Mouse (Mus musculus) forebrain, embryonic 12.5 days (tissue): ENCODE results near the gene Nox1. TPM values are rescaled to one million over a fixed set of nuclear protein-coding genes. Genes with fewer than 3 reads are reported as not detected.
"Not testable (repeated sequence)": the region's sequence is repeated elsewhere in the genome, so short reads cannot be mapped to it uniquely, and the experiment has no call there.

Experiments used
- ATAC-seq: fragments of 200-750 bp; cut with Nextera tagmentation; 2 replicates; pipeline ENCODE4 v1.8.0; 2017; ENCODE audit warnings: moderate TSS enrichment; ENCODE audit not compliant: low FRiP score
- H3K27ac ChIP-seq: fragments of 300-500 bp; sonication (generic); 2 replicates; pipeline ENCODE4 v1.5.1; 2016; ENCODE audit warnings: mild to moderate bottlenecking
- H3K27me3 ChIP-seq: fragments of 300-500 bp; sonication (generic); 2 replicates; pipeline ENCODE4 v1.6.1; 2016; ENCODE audit warnings: mild to moderate bottlenecking
- H3K36me3 ChIP-seq: fragments of 300-500 bp; sonication (generic); replicated peaks from 2 replicates; pipeline ENCODE4 v1.6.1; 2016; ENCODE audit warnings: mild to moderate bottlenecking
- H3K4me1 ChIP-seq: fragments of 300-500 bp; sonication (generic); 2 replicates; pipeline ENCODE4 v1.6.1; 2016
- H3K4me2 ChIP-seq: fragments of 300-500 bp; sonication (generic); 2 replicates; pipeline ENCODE4 v1.6.1; 2016; ENCODE audit warnings: mild to moderate bottlenecking, moderate library complexity
- H3K4me3 ChIP-seq: fragments of 300-500 bp; sonication (generic); replicated peaks from 2 replicates; pipeline ENCODE4 v1.5.1; 2016; ENCODE audit warnings: mild to moderate bottlenecking
- H3K9ac ChIP-seq: fragments of 300-500 bp; sonication (generic); 2 replicates; pipeline ENCODE4 v1.6.1; 2016; ENCODE audit warnings: mild to moderate bottlenecking
- H3K9me3 ChIP-seq: fragments of 300-500 bp; sonication (generic); 2 replicates; pipeline ENCODE4 v1.6.1; 2016
- WGBS: fragments of 180-500 bp; shearing (Covaris S2); methylation state at CpG from one replicate; pipeline ENCODE4 v1.1.7; 2016; 5-methylcytosine and 5-hydroxymethylcytosine counted together
- polyA plus RNA-seq: library from polyadenylated mRNA; unstranded; fragments of >200 nt; fragmentation: Nextera tagmentation; extraction: Ambion mirVana; gene quantifications from 2 replicates; pipeline ENCODE4 v1.2.1, GENCODE M21; 2016

Gene Nox1
- polyA plus RNA-seq, result 0.08 and 0.14 TPM in 2 replicates

DNA sequence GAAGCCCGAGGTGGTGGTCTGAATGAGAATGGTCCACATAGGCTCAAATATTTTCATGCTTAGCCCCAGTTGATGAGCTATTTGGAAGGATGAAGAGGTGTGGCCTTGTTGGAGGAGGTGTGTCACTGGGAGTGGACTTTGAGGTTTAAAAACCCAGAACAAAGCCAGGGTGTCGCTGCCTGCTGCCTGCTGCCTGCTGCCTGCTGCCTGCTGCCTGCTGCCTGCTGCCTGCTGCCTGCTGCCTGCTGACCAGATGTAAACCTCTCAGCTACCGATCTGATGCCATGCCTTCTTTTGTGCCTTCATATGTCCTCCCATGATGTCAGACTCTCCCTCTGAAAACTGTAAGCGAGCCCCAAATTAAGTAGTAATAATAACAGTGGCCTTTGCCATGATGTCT lies at the start of gene Nox1:
Nox1 (minus strand) TSS at position 101 of the 400 bp plus-strand sequence.
- H3K27ac ChIP-seq, result no peak within 1 kb of the TSS
- no peaks in the 10 kb centered on the region for H3K9me3 ChIP-seq
- H3K9ac ChIP-seq, result no peak within 1 kb of the TSS
- no peaks in the 10 kb centered on the region for H3K36me3 ChIP-seq
- H3K27me3 ChIP-seq, result no peaks in the 10 kb centered on the region
- ATAC-seq, result no peak
- no peaks in the 10 kb centered on the region for H3K4me1 ChIP-seq
- H3K4me2 ChIP-seq, result no peak within 1 kb of the TSS
- no peak within 1 kb of the TSS for H3K4me3 ChIP-seq
- WGBS, result 54% methylated on average over 4 of the region's 4 CpGs

DNA sequence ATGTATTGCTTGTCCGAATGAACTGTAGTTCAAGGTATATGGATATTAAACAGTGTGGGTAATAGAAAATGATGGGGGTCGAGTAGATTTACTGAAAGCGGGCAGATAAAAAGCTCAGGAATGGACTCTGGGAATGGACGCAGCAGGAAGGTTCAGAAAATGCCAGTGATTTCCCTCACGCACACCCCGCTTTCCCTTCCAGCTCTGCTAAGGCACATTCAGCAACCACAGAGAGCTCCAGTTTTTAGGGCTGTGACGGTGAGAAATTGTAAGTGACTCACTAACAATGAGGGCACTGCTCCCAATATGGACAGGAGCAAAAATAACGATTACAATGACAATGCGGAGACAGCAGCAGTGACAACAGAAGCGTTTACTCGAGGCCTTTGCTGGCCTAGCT lies 40.4 kb upstream of the Nox1 start:
- 73% methylated on average over 11 of the region's 11 CpGs for WGBS
- no peak overlapping the region for H3K4me2 ChIP-seq
- ATAC-seq, result no peak
- H3K27ac ChIP-seq, result no peak overlapping the region
- H3K4me1 ChIP-seq, result no peaks in the 10 kb centered on the region
- no peaks in the 10 kb centered on the region for H3K9me3 ChIP-seq
- H3K27me3 ChIP-seq, result no peaks in the 10 kb centered on the region
- H3K9ac ChIP-seq, result no peak overlapping the region
- no peak overlapping the region for H3K4me3 ChIP-seq
- no peaks in the 10 kb centered on the region; the same call in 1 of the 2 replicates for H3K36me3 ChIP-seq

DNA sequence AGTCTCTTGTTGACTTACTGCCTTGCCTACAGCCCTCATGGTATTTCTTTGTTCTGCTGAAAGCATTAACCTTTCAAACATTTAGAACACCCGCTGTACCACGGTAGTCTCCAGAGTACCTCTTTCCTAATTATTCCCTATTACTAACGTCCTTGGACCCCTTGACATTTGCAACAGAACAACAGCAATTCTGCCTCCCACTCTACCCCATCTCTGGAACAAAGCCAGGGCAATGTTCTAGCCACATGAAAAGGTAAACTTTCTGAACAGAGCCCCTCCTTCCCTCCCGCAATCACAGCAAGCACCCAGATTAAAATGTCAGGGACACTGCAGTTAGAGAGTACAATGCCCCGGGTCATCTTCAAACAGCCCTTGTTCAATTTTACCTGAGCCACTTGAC lies 39.4 kb upstream of the Nox1 start:
- Histone ChIP-seq H3K9me3 (no peaks in the 10 kb centered on the region), H3K27ac (no peak overlapping the region), H3K9ac (no peak overlapping the region), H3K4me3 (no peak overlapping the region), H3K27me3 (no peaks in the 10 kb centered on the region), H3K36me3 (no peaks in the 10 kb centered on the region; the same call in 1 of the 2 replicates), H3K4me1 (no peaks in the 10 kb centered on the region), H3K4me2 (no peak overlapping the region)
- 52% methylated on average over 5 of the region's 5 CpGs for WGBS
- ATAC-seq, result no peak

DNA sequence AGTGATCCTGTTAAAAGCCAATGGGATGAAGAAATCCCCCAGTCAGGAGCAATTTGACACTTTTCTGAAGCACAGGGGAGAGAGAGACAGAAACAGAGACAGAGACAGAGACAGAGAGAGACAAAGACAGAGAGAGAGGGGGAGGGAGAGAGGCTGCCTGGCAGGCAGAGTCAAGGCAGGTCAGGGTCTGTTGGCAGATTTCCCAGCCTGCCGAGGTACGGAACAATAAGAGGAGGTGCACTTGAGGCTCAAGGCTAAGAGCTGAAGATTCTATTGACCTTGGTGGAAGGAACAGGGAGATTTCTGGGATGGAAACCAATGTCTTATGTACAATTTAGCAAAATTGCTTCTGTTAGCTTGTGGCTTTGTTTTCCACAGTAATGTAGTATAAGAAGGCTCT lies 26.4 kb upstream of the Nox1 start:
- H3K27me3 ChIP-seq, result no peaks in the 10 kb centered on the region
- H3K4me2 ChIP-seq, result no peak overlapping the region
- WGBS, result 56% methylated on average over 2 of the region's 2 CpGs
- H3K36me3 ChIP-seq, result no peaks in the 10 kb centered on the region
- ATAC-seq, result no peak
- no peaks in the 10 kb centered on the region for H3K9me3 ChIP-seq
- H3K27ac ChIP-seq, result no peak overlapping the region
- H3K4me3 ChIP-seq, result no peak overlapping the region
- H3K9ac ChIP-seq, result no peak overlapping the region
- H3K4me1 ChIP-seq, result no peaks in the 10 kb centered on the region

DNA sequence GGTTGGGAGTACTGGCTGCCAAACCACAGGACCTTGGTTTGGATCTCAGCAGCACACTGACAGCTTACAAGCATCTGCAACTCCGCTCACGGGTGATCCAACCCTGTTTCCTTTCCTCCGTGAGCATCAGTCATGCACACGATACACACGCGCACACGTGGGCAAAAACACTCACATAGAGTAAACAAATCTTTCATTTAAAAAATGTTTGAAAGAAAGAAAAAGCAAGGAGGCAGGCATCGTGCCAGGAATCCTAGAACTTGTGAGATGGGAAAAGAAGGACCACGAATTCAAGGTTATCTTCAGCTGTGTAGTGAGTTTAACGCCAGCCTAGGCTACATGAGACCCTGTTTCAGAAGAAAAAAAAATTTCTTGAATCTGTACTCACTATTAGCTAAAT lies 24.2 kb upstream of the Nox1 start:
- 96% methylated on average over 10 of the region's 10 CpGs for WGBS
- ATAC-seq, result no peak
- Histone ChIP-seq H3K4me2 (no peak overlapping the region), H3K27ac (no peak overlapping the region), H3K36me3 (no peaks in the 10 kb centered on the region), H3K4me1 (no peaks in the 10 kb centered on the region), H3K27me3 (no peaks in the 10 kb centered on the region), H3K4me3 (no peak overlapping the region), H3K9me3 (no peaks in the 10 kb centered on the region), H3K9ac (no peak overlapping the region)

DNA sequence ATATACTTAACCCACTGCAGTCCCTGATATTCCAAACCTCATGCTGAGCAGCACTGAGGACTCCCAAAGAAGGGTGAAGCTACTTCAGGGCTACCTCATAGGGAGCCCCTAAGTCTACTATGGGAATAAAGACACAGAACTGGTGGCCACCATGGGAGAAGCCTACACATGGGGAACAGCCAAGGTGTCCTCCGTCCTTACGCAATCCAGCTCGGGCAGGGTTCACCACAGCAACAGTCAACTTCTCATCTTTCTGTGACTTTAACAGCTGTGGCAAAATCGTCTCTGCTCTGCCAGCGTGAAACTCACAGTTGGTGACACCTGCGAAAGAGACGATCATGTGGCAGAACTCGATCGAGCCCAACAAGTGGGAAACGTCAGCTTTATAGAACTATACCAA lies 16.5 kb upstream of the Nox1 start:
- ATAC-seq, result no peak
- no peak overlapping the region for H3K27ac ChIP-seq
- WGBS, result 91% methylated on average over 10 of the region's 10 CpGs

DNA sequence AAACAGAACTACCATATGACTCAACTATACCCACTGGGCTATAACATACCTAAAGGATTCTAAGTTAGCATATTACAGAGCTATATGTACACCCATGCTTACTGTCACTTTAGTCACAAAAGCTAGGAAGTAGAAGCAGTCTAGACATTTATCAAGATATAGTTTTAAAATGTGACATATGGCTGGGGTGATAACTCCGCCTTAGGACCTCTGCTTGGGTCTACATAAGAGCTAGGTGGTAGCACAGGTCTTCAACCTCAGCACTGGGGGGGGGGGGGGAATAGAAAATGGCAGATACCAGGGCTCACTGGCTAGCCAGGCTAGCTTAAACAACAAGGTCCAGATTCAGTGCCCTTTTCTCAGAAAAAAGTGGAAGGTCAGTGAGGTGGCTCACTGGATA lies 11.3 kb upstream of the Nox1 start:
- Histone ChIP-seq H3K9me3 (no peaks in the 10 kb centered on the region), H3K9ac (no peak overlapping the region), H3K27ac (no peak overlapping the region), H3K27me3 (no peaks in the 10 kb centered on the region), H3K4me2 (no peak overlapping the region), H3K4me1 (no peaks in the 10 kb centered on the region), H3K4me3 (no peak overlapping the region), H3K36me3 (no peaks in the 10 kb centered on the region)
- 84% methylated on average over 1 of the region's 1 CpGs for WGBS
- no peak for ATAC-seq

More for the DNA sequence above, 16.5 kb upstream of the Nox1 start:
- Histone ChIP-seq H3K4me3 (no peak overlapping the region), H3K36me3 (no peaks in the 10 kb centered on the region), H3K27me3 (peaks cover 4% of the 10 kb centered on the region; the same call in 1 of the 2 replicates), H3K9me3 (no peaks in the 10 kb centered on the region), H3K9ac (no peak overlapping the region), H3K4me2 (no peak overlapping the region), H3K4me1 (no peaks in the 10 kb centered on the region)

DNA sequence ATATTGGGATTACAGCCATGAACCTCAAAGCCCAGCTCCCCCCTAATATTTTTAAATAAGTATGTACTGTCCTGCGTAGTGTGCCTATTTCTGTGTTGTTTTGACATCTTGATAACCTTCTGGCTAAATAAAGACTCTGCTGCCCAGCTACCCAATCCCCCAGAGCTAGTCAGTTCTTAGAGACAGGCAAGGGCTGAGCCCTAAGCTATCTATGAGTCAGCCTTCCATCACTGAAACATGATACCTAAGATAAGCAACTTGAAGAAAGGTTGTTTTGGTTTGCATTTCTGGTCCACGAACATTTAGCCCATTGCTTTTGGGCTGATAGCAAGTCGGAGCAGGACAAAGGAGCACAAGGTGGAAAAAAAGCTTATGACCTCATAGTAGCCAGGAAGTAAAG lies 1.1 kb downstream of the Nox1 start:
- WGBS, result 76% methylated on average over 3 of the region's 3 CpGs
- no peak for ATAC-seq
- no peaks in the 10 kb centered on the region for H3K27me3 ChIP-seq

DNA sequence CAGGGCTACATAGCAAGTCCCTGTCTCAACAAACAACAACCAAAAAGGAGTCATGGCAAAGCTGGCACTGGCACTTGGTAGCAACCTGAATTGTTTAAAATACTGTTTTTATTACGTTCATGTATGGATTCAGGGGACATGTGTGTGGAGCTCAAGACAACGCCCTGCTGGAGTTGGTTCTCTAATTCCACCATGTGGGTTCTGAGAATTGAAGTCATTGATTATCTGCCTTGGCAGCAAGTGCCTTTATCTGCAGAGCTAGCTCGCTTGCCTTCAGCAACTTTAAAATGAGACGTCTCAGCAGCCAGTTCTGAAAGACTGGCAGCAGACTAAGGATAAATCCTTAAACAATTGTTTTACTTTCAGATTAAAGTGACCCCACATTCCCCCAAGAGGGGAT lies 3.6 kb downstream of the Nox1 start:
- no peaks in the 10 kb centered on the region for H3K27me3 ChIP-seq
- no peaks in the 10 kb centered on the region for H3K36me3 ChIP-seq
- no peak for ATAC-seq
- H3K27ac ChIP-seq, result no peak overlapping the region
- H3K4me3 ChIP-seq, result no peak overlapping the region
- 60% methylated on average over 4 of the region's 4 CpGs for WGBS
- no peak overlapping the region for H3K9ac ChIP-seq
- no peaks in the 10 kb centered on the region for H3K9me3 ChIP-seq
- no peak overlapping the region for H3K4me2 ChIP-seq
- H3K4me1 ChIP-seq, result no peaks in the 10 kb centered on the region

More for the DNA sequence above, 1.1 kb downstream of the Nox1 start:
- Histone ChIP-seq H3K4me2 (no peak overlapping the region), H3K4me3 (no peak overlapping the region), H3K27ac (no peak overlapping the region), H3K9ac (no peak overlapping the region), H3K9me3 (no peaks in the 10 kb centered on the region), H3K4me1 (no peaks in the 10 kb centered on the region), H3K36me3 (no peaks in the 10 kb centered on the region)

DNA sequence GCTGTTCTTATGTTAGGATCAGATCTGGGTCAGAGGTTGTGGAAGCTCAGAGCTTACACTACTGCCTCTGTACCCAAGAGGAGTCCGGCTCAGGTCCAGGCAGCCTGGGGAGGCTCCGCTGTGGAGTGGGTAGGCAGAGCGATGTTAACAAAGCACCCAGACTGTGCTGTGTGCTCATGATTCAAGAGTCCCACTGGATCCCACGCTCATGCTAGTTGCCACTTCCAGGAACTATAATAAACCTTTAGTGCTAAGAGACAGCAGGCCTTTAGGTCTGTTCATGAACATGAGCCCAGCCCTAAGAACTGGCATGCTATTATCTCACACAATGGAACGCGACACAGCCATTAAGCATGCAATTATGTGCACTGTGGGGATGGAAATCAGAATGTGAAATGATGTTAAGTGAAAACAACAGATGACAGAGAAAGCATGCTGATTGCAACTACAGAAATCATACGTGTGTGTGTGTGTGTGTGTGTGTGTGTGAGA lies 10.6 kb downstream of the Nox1 start:
- WGBS, result 67% methylated on average over 7 of the region's 7 CpGs
- Histone ChIP-seq H3K4me1 (no peaks in the 10 kb centered on the region), H3K4me3 (no peak overlapping the region), H3K9me3 (no peaks in the 10 kb centered on the region), H3K36me3 (no peaks in the 10 kb centered on the region), H3K4me2 (no peak overlapping the region), H3K9ac (no peak overlapping the region), H3K27ac (no peak overlapping the region), H3K27me3 (no peaks in the 10 kb centered on the region)
- no peak for ATAC-seq

DNA sequence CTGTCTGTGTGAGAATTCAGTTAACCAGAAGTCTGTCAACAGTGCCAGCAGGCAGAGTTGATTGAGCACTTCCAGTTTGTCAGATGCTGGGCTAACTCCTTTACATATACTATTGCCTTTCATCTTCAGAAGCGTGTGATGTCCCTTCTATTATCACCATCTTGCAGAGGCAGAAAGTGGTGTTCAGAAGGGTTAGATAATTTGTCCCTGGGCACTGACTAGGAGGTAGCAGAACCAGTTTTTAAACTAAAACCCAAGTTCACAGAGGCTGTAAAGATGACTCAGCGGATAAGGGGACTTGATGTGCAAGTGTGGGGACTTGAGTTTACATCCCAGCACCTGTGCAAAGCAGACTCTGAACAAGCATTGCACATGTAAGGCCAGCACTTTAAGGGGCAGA lies 13.3 kb downstream of the Nox1 start:
- WGBS, result 89% methylated on average over 2 of the region's 2 CpGs
- Histone ChIP-seq H3K36me3 (no peaks in the 10 kb centered on the region), H3K4me3 (no peak overlapping the region), H3K4me2 (no peak overlapping the region), H3K27ac (no peak overlapping the region), H3K4me1 (no peaks in the 10 kb centered on the region), H3K9ac (no peak overlapping the region), H3K9me3 (no peaks in the 10 kb centered on the region), H3K27me3 (no peaks in the 10 kb centered on the region)
- no peak for ATAC-seq

DNA sequence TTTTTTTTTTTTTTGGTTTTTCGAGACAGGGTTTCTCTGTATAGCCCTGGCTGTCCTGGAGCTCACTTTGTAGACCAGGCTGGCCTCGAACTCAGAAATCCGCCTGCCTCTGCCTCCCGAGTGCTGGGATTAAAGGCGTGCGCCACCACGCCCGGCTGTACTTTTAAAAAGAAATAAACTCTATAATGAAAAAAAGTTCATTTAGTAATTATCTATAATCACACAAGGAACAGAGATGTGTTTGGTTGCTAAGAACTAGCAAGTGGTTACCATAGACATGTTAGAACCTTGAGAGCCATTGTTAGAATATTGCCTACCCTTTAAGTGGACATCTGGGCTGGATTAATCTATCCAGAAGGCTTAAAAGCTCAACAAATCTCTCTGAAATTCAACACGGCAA lies 34.6 kb downstream of the Nox1 start, which contains the start of gene Arl13a:
Arl13a (plus strand) TSS at position 301 of the 400 bp plus-strand sequence.
- not testable (repeated sequence) for H3K27ac ChIP-seq, H3K9me3 ChIP-seq, H3K4me2 ChIP-seq, H3K36me3 ChIP-seq, H3K9ac ChIP-seq, ATAC-seq, H3K27me3 ChIP-seq, H3K4me3 ChIP-seq, H3K4me1 ChIP-seq
- 93% methylated on average over 8 of the region's 9 CpGs for WGBS

DNA sequence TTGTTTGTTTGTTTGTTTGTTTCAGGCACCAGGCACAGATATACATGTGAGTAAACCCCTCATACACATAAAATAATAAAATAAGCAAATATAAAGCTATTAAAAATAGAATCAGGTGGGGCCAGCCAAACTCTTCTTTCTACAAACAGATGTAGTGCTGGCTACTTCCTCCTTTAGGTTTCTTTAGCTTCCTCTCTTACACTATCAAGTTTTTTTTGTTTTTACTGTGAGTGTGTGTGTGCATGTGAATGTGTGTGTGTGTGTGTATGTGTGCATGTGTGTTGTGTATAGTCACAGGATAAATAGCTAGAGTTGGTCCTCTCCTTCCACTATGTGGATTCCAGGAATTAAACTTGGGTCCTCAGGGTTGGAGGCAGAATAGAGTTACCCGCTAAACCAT lies 47.1 kb downstream of the Nox1 start:
- Histone ChIP-seq H3K4me2 (no peak overlapping the region), H3K4me3 (no peak overlapping the region), H3K36me3 (no peaks in the 10 kb centered on the region), H3K9ac (no peak overlapping the region), H3K9me3 (no peaks in the 10 kb centered on the region), H3K4me1 (no peaks in the 10 kb centered on the region), H3K27ac (no peak overlapping the region), H3K27me3 (no peaks in the 10 kb centered on the region)
- WGBS, result 89% methylated on average over 1 of the region's 1 CpGs
- no peak for ATAC-seq
